Mouse (Mus musculus): ENCODE data around the gene Khdc4. TPM values are rescaled to one million over a fixed set of nuclear protein-coding genes. Genes with fewer than 3 reads are reported as not detected.

Gene Khdc4
- 28.2 and 33.3 TPM in 2 replicates for polyA plus RNA-seq (2012; rRNA removed)

DNA sequence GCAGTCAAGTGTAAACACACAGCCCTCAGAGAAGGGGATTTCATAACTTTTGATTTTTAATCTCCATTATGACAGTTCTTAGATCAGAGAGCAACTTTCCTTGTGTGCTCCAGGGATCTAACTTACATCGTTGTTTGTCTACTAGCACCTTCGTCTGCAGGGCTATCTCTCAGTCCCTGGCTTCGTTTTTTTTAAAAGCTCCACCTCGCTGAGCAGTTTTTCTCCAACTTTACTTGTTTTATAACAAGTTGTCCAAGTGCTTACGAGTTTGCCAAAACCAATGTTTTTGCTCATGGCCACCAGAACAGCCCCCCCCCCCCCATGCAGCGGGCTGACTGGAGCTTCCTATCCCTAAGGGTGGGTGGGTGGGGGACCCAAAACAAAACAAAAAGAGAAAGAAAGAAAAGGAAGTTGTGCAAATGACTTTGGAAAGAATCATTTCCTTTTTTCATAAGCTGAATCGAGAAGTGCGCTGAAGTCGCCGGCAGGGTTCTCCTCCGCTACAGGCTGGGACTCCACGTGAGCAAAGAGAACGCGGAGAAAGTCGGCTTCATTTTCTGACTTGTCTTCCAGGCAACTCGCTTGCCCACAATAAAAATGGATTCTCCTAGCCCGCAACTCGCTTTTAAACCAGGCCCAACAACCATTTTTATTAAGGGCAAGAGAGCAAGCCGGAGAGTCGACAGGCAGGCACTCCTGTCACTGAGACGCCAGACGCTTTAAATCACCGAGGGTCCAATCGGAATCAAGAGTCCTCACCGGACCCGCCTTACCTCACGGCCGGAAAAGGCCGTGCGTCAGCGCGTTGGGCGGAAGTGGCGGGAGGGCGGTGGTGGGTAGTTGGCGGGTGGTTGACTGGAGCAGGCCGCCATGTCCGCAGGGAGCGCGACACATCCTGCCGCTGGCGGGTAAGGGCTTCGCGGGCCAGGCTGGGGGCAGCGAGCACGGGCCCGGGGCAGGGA lies at the start of gene Khdc4:
Gene Khdc4, plus strand, starts transcription at position 824 of the 962 bp plus-strand sequence.

DNA sequence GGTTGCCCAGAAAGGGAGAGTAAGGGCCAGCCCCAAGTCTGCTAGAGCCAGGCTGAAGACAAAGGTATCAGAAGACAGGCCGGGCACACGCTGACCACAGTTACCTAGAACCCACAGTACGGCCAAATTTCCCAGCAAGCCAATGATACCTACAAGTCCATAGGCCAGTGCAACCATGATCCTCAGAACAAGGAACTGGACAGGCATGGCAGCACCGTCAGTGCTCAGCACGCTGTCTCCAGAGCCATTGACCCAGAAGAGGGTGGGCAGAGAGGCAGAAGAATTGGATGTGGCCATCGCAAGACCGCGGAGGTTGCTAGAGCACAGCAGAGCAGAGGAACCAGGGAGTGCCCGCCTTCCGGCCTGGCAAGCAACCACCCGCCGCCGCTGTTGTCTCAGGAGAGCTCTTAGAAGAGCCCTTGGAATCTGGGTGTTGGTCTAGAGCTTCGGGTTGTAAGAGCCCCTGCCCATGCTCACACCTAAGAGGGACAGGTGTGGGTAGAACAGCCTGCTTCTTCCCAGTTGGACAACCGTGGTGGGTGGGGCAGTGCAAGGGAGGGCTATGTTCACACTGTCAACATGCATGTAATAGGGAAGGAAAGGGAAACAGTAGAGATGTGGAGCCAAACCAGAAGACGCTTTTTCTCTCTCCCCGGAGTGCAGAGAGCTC lies 32.6 kb upstream of the Khdc4 start, which contains the start of gene Rxfp4:
Gene Rxfp4, minus strand, starts transcription at position 297 of the 670 bp plus-strand sequence.

DNA sequence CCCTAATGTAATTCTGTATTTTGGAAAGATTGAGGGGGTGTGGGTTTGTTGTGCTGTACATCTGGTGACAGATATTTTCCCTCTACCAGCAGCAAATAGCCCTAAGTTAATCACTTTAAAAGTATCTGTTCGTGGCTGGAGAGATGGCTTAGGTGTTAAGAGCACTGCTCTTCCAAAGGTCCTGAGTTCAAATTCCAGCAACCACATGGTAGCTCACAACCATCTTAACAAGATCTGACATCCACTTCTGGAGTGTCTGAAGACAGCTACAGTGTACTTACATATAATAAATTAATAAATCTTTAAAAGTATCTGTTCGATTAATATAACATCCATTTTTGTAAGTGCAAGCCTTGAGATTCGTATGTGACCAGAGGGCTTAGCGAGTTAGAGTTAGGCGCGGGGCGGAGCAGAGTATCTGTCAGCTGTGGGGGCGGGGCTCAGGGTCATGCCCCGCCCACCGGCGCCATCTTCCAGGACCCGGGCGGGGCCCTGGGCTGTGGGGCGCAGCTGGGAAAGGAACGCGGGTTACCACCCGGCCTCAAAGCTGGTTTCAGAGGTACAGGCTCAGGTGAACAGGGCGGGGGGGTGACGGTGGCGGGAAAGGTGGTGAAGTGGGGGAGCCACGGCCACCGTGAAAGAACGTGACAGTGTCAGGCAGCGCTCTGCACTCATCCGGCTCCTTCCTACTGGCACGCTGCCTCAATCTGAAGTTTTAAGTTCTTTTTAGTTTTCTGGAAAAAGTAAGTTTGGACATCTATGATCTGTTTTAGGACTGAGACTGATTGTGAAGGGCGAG lies 31.0 kb downstream of the Khdc4 start, which contains the start of gene Rit1:
Gene Rit1, plus strand, starts transcription at position 440 of the 799 bp plus-strand sequence.

Other genes with a start within 250 kb of the Khdc4 start
- 11.0 and 13.4 TPM in 2 replicates for gene Sema4a, start 224.6 kb upstream of the Khdc4 start, polyA plus RNA-seq (2012; rRNA removed)
- gene Lmna, start 175.8 kb upstream of the Khdc4 start, polyA plus RNA-seq (2012; rRNA removed): 62.2 and 64.1 TPM in 2 replicates
- gene Mex3a, start 153.4 kb upstream of the Khdc4 start, polyA plus RNA-seq (2012; rRNA removed): 1.2 and 1.3 TPM in 2 replicates
- gene Rab25, start 137.5 kb upstream of the Khdc4 start, polyA plus RNA-seq (2012; rRNA removed): 0.12 and 0.32 TPM in 2 replicates
- 70.8 and 71.2 TPM in 2 replicates for gene Lamtor2, start 132.7 kb upstream of the Khdc4 start, polyA plus RNA-seq (2012; rRNA removed)
- 21.4 and 23.9 TPM in 2 replicates for gene Ubqln4, start 132.0 kb upstream of the Khdc4 start, polyA plus RNA-seq (2012; rRNA removed)
- gene Ssr2, start 109.9 kb upstream of the Khdc4 start, polyA plus RNA-seq (2012; rRNA removed): 151 and 178 TPM in 2 replicates
- 8.0 and 11.1 TPM in 2 replicates for gene Arhgef2, start 79.8 kb upstream of the Khdc4 start, polyA plus RNA-seq (2012; rRNA removed)
- gene Rxfp4, start 32.7 kb upstream of the Khdc4 start, polyA plus RNA-seq (2012; rRNA removed): not detected in 2 replicates
- gene Rit1, start 31.0 kb downstream of the Khdc4 start, polyA plus RNA-seq (2012; rRNA removed): 20.2 and 22.1 TPM in 2 replicates
- 0.40 and 0.62 TPM in 2 replicates for gene Syt11, start 89.4 kb downstream of the Khdc4 start, polyA plus RNA-seq (2012; rRNA removed)
- 6.3 and 7.3 TPM in 2 replicates for gene Gon4l, start 149.4 kb downstream of the Khdc4 start, polyA plus RNA-seq (2012; rRNA removed)
- gene Msto1, start 228.2 kb downstream of the Khdc4 start, polyA plus RNA-seq (2012; rRNA removed): 9.5 and 10.7 TPM in 2 replicates